Mouse (Mus musculus): ENCODE results near the gene Akt3. TPM values are rescaled to one million over a fixed set of nuclear protein-coding genes. Genes with fewer than 3 reads are reported as not detected.

Akt3 gene
- polyA plus RNA-seq (2014; fragmentation: Nextera tagmentation; extraction: Ambion mirVana): 10.7 and 11.5 TPM in 2 replicates

- no peaks in the 10 kb centered on the region for H3K27me3 ChIP-seq (ENCODE audit: control insufficient read depth, insufficient read depth, low read length)
- H3K36me3 ChIP-seq (ENCODE audit: control insufficient read depth, insufficient read depth, low read length): no peaks in the 10 kb centered on the region
- H3K9me3 ChIP-seq (ENCODE audit: control insufficient read depth, low read depth, low read length): no peaks in the 10 kb centered on the region
- H3K9ac ChIP-seq (replicated peaks; ENCODE audit: low read depth, low read length): peak within 1 kb of the TSS; percentile 87
- peaks cover 3% of the 10 kb centered on the region; the same call in 1 of the 2 replicates for H3K4me1 ChIP-seq (ENCODE audit: control insufficient read depth, insufficient read depth, low read length)
- WGBS: 0% methylated on average over 2 of the region's 32 CpGs
- H3K4me2 ChIP-seq (replicated peaks; ENCODE audit: low read depth, low read length): peak within 1 kb of the TSS; percentile 89
- peak within 1 kb of the TSS; percentile 96 for H3K27ac ChIP-seq (ENCODE audit: low read length)
- H3K4me3 ChIP-seq (ENCODE audit: low read depth, low read length): peak within 1 kb of the TSS; percentile 91
- peak; percentile 43 for ATAC-seq (ENCODE audit: insufficient number of reproducible peaks, insufficient read depth, low FRiP score, low read depth)
Observed at GRCm38 (mm10) chr1:177258034-177258342, at the start of gene Akt3. TSS of gene Akt3 (minus strand) at chr1:177258203.

GRCm38 (mm10) chr1:177307549-177307948 is 49.5 kb upstream of the Akt3 start:
- H3K9ac ChIP-seq (replicated peaks; ENCODE audit: low read depth, low read length): no peak overlapping the region
- H3K4me2 ChIP-seq (replicated peaks; ENCODE audit: low read depth, low read length): no peak overlapping the region
- H3K27me3 ChIP-seq (ENCODE audit: control insufficient read depth, insufficient read depth, low read length): no peaks in the 10 kb centered on the region
- H3K4me3 ChIP-seq (ENCODE audit: low read depth, low read length): no peak overlapping the region
- no peaks in the 10 kb centered on the region for H3K9me3 ChIP-seq (ENCODE audit: control insufficient read depth, low read depth, low read length)
- H3K27ac ChIP-seq (ENCODE audit: low read length): no peak overlapping the region
- ATAC-seq (ENCODE audit: insufficient number of reproducible peaks, insufficient read depth, low FRiP score, low read depth): no peak
- H3K36me3 ChIP-seq (ENCODE audit: control insufficient read depth, insufficient read depth, low read length): no peaks in the 10 kb centered on the region
- 85% methylated on average over 11 of the region's 11 CpGs for WGBS
- H3K4me1 ChIP-seq (ENCODE audit: control insufficient read depth, insufficient read depth, low read length): no peaks in the 10 kb centered on the region

- WGBS: 95% methylated on average over 1 of the region's 1 CpGs
- H3K4me2 ChIP-seq (replicated peaks; ENCODE audit: low read depth, low read length): no peak overlapping the region
- no peaks in the 10 kb centered on the region for H3K36me3 ChIP-seq (ENCODE audit: control insufficient read depth, insufficient read depth, low read length)
- H3K4me1 ChIP-seq (ENCODE audit: control insufficient read depth, insufficient read depth, low read length): no peaks in the 10 kb centered on the region
- no peaks in the 10 kb centered on the region for H3K9me3 ChIP-seq (ENCODE audit: control insufficient read depth, low read depth, low read length)
- ATAC-seq (ENCODE audit: insufficient number of reproducible peaks, insufficient read depth, low FRiP score, low read depth): no peak
- H3K4me3 ChIP-seq (ENCODE audit: low read depth, low read length): no peak overlapping the region
- H3K9ac ChIP-seq (replicated peaks; ENCODE audit: low read depth, low read length): no peak overlapping the region
- no peak overlapping the region for H3K27ac ChIP-seq (ENCODE audit: low read length)
- H3K27me3 ChIP-seq (ENCODE audit: control insufficient read depth, insufficient read depth, low read length): no peaks in the 10 kb centered on the region
Observed at GRCm38 (mm10) chr1:177298231-177298630, 40.2 kb upstream of the Akt3 start.

GRCm38 (mm10) chr1:177286764-177287163 is 28.8 kb upstream of the Akt3 start:
- no peak overlapping the region for H3K27ac ChIP-seq (ENCODE audit: low read length)
- H3K9me3 ChIP-seq (ENCODE audit: control insufficient read depth, low read depth, low read length): no peaks in the 10 kb centered on the region
- H3K36me3 ChIP-seq (ENCODE audit: control insufficient read depth, insufficient read depth, low read length): no peaks in the 10 kb centered on the region
- no peaks in the 10 kb centered on the region for H3K4me1 ChIP-seq (ENCODE audit: control insufficient read depth, insufficient read depth, low read length)
- H3K4me3 ChIP-seq (ENCODE audit: low read depth, low read length): no peak overlapping the region
- no peak for ATAC-seq (ENCODE audit: insufficient number of reproducible peaks, insufficient read depth, low FRiP score, low read depth)
- no peak overlapping the region for H3K4me2 ChIP-seq (replicated peaks; ENCODE audit: low read depth, low read length)
- no peak overlapping the region for H3K9ac ChIP-seq (replicated peaks; ENCODE audit: low read depth, low read length)
- 41% methylated on average over 3 of the region's 3 CpGs for WGBS
- no peaks in the 10 kb centered on the region for H3K27me3 ChIP-seq (ENCODE audit: control insufficient read depth, insufficient read depth, low read length)

- Histone ChIP-seq H3K4me3 (ENCODE audit: low read depth, low read length) (no peak overlapping the region), H3K9ac (replicated peaks; ENCODE audit: low read depth, low read length) (no peak overlapping the region), H3K9me3 (ENCODE audit: control insufficient read depth, low read depth, low read length) (no peaks in the 10 kb centered on the region), H3K4me2 (replicated peaks; ENCODE audit: low read depth, low read length) (no peak overlapping the region), H3K36me3 (ENCODE audit: control insufficient read depth, insufficient read depth, low read length) (no peaks in the 10 kb centered on the region), H3K27me3 (ENCODE audit: control insufficient read depth, insufficient read depth, low read length) (no peaks in the 10 kb centered on the region), H3K4me1 (ENCODE audit: control insufficient read depth, insufficient read depth, low read length) (no peaks in the 10 kb centered on the region), H3K27ac (ENCODE audit: low read length) (no peak overlapping the region)
- ATAC-seq (ENCODE audit: insufficient number of reproducible peaks, insufficient read depth, low FRiP score, low read depth): no peak
Observed at GRCm38 (mm10) chr1:177281925-177282324, 23.9 kb upstream of the Akt3 start.

GRCm38 (mm10) chr1:177277361-177277760 is 19.4 kb upstream of the Akt3 start:
- Histone ChIP-seq H3K36me3 (ENCODE audit: control insufficient read depth, insufficient read depth, low read length) (no peaks in the 10 kb centered on the region), H3K27ac (ENCODE audit: low read length) (no peak overlapping the region), H3K4me1 (ENCODE audit: control insufficient read depth, insufficient read depth, low read length) (no peaks in the 10 kb centered on the region), H3K9ac (replicated peaks; ENCODE audit: low read depth, low read length) (no peak overlapping the region), H3K9me3 (ENCODE audit: control insufficient read depth, low read depth, low read length) (no peaks in the 10 kb centered on the region), H3K4me2 (replicated peaks; ENCODE audit: low read depth, low read length) (no peak overlapping the region), H3K27me3 (ENCODE audit: control insufficient read depth, insufficient read depth, low read length) (no peaks in the 10 kb centered on the region), H3K4me3 (ENCODE audit: low read depth, low read length) (no peak overlapping the region)
- no peak for ATAC-seq (ENCODE audit: insufficient number of reproducible peaks, insufficient read depth, low FRiP score, low read depth)
- 81% methylated on average over 5 of the region's 5 CpGs for WGBS

- H3K4me3 ChIP-seq (ENCODE audit: low read depth, low read length): no peak overlapping the region
- H3K4me1 ChIP-seq (ENCODE audit: control insufficient read depth, insufficient read depth, low read length): no peaks in the 10 kb centered on the region
- no peaks in the 10 kb centered on the region for H3K27me3 ChIP-seq (ENCODE audit: control insufficient read depth, insufficient read depth, low read length)
- no peaks in the 10 kb centered on the region for H3K36me3 ChIP-seq (ENCODE audit: control insufficient read depth, insufficient read depth, low read length)
- no peak overlapping the region for H3K9ac ChIP-seq (replicated peaks; ENCODE audit: low read depth, low read length)
- H3K4me2 ChIP-seq (replicated peaks; ENCODE audit: low read depth, low read length): no peak overlapping the region
- no peak overlapping the region for H3K27ac ChIP-seq (ENCODE audit: low read length)
- H3K9me3 ChIP-seq (ENCODE audit: control insufficient read depth, low read depth, low read length): no peaks in the 10 kb centered on the region
- WGBS: 68% methylated on average over 1 of the region's 1 CpGs
- ATAC-seq (ENCODE audit: insufficient number of reproducible peaks, insufficient read depth, low FRiP score, low read depth): no peak
Observed at GRCm38 (mm10) chr1:177267645-177268044, 9.6 kb upstream of the Akt3 start.

GRCm38 (mm10) chr1:177262926-177263325 is 4.9 kb upstream of the Akt3 start:
- no peak overlapping the region for H3K4me3 ChIP-seq (ENCODE audit: low read depth, low read length)
- peaks cover 3% of the 10 kb centered on the region; the same call in 1 of the 2 replicates for H3K4me1 ChIP-seq (ENCODE audit: control insufficient read depth, insufficient read depth, low read length)
- ATAC-seq (ENCODE audit: insufficient number of reproducible peaks, insufficient read depth, low FRiP score, low read depth): no peak
- H3K36me3 ChIP-seq (ENCODE audit: control insufficient read depth, insufficient read depth, low read length): no peaks in the 10 kb centered on the region
- 62% methylated on average over 2 of the region's 2 CpGs for WGBS
- H3K9ac ChIP-seq (replicated peaks; ENCODE audit: low read depth, low read length): no peak overlapping the region
- no peak overlapping the region for H3K4me2 ChIP-seq (replicated peaks; ENCODE audit: low read depth, low read length)
- H3K27me3 ChIP-seq (ENCODE audit: control insufficient read depth, insufficient read depth, low read length): no peaks in the 10 kb centered on the region
- no peaks in the 10 kb centered on the region for H3K9me3 ChIP-seq (ENCODE audit: control insufficient read depth, low read depth, low read length)
- no peak overlapping the region for H3K27ac ChIP-seq (ENCODE audit: low read length)

- Histone ChIP-seq H3K9me3 (ENCODE audit: control insufficient read depth, low read depth, low read length) (no peaks in the 10 kb centered on the region), H3K4me3 (ENCODE audit: low read depth, low read length) (no peak overlapping the region), H3K27me3 (ENCODE audit: control insufficient read depth, insufficient read depth, low read length) (no peaks in the 10 kb centered on the region), H3K27ac (ENCODE audit: low read length) (no peak overlapping the region), H3K4me2 (replicated peaks; ENCODE audit: low read depth, low read length) (no peak overlapping the region), H3K4me1 (ENCODE audit: control insufficient read depth, insufficient read depth, low read length) (peaks cover 3% of the 10 kb centered on the region; the same call in 1 of the 2 replicates), H3K36me3 (ENCODE audit: control insufficient read depth, insufficient read depth, low read length) (no peaks in the 10 kb centered on the region), H3K9ac (replicated peaks; ENCODE audit: low read depth, low read length) (no peak overlapping the region)
- WGBS: 60% methylated on average over 4 of the region's 4 CpGs
- ATAC-seq (ENCODE audit: insufficient number of reproducible peaks, insufficient read depth, low FRiP score, low read depth): no peak
Observed at GRCm38 (mm10) chr1:177260796-177261195, 2.8 kb upstream of the Akt3 start.

Data from stomach, embryonic 14.5 days (tissue).